Mouse (Mus musculus) layer of hippocampus, adult 8-10 months (tissue): Measurements from ENCODE around the gene 4930513O06Rik. TPM values are rescaled to one million over a fixed set of nuclear protein-coding genes. Genes with fewer than 3 reads are reported as not detected.

Experiments
- DNase-seq, 2 experiments: peaks; one replicate each; pipeline ENCODE4 v3.0.0; 2022; ENCODE audit warnings: low spot score in 2 of 2
- total RNA-seq, 4 experiments: library from RNA; stranded (reverse); gene quantifications; 2 replicates each; pipeline ENCODE4 v1.2.4; 2022

Gene 4930513O06Rik
- not detected for total RNA-seq

DNA sequence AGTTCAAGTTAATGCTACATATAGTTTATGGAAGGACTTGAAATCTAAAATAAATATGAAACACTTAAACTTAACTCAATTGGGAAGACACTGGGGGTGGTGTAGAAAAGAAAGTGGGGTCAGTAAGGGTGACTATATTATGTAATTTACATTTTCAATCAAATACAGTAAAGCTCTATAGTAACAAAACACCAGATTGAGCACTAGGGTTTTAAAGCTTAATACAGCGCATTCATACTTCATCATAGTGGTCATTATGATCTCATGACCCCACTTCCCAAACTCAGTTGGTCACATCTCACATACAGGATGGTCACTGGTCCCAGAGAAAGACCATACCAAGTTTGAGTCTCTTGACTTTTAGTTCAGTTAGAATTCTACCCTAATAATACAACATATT, at the start of gene 4930513O06Rik:
4930513O06Rik (plus strand) TSS at position 301 of the 400 bp plus-strand sequence.
- DNase-seq = no peak

DNA sequence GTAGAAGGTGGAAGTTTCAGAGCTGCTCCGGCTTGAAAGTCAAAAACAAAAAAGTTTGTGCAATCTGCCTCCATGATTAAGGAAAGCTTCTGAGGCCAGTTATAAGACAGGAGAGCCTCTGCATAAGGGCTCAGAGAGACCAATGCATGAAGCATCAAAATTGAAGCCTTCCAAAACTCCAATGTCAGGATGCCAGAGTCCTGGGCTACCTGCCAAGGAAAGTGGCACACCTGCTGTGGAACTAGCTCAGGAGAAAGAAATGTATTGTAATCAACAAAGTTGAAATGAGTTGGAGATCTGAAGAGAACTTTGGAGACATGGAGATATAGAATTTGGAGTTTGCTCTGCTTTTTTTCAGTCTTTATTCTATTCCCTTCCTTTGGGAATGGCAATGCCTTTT, 48.4 kb upstream of the 4930513O06Rik start:
- DNase-seq = no peak

DNA sequence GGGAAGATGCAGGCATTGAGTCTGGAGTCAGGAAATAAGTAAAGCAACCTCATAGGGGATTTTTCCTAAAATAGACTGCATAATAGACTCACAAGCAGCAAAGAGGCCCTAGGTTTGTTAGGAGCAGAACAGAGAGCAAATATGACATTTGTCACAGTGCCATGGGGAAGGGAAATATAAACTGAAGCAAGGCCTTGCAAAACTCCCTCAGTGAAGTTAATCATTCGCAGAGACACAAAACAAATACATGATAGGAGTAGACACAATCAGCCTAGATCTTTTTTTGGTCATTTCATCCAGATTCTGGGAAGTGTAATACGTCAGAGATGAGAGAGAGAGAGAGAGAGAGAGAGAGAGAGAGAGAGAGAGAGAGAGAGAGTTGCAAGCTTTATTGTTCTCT, 46.7 kb upstream of the 4930513O06Rik start:
- no peak for DNase-seq

DNA sequence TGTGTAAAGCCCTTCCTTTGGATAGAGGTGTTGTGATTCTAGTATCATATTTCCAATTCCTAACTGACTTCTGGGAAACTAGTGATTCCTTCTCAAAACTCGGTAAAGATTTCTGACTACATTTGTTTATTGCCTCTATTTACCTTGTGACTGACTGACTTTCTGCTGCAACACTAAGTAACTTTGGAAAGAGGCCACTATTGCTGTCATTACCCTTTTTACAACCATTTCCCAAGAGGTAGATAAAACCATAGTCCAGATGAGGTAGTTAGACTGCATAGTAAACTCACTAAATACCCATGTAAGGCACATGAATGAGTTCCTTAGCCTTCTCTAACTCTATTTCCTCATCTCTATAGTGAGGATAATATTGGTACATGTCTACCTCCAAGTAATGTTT, 44.9 kb upstream of the 4930513O06Rik start:
- no peak for DNase-seq

DNA sequence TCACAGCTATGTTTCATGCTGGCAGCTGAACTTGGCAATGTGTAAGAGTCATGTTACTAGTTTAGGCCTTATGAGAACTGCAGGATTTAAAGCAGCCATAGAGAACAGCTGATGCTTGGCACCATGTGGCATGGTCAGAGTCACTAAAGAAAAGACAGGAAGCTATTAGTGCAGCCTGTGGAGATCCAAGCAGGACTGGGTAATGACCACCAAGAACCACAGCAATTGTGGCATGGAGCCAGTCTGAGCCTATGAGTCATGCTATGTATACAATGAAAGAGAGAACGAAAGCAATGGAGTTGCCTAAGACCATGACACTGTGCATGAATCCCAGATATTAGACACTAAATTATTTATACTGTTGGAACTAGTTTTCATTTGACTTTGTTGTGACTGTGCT, 34.1 kb upstream of the 4930513O06Rik start:
- DNase-seq = no peak

DNA sequence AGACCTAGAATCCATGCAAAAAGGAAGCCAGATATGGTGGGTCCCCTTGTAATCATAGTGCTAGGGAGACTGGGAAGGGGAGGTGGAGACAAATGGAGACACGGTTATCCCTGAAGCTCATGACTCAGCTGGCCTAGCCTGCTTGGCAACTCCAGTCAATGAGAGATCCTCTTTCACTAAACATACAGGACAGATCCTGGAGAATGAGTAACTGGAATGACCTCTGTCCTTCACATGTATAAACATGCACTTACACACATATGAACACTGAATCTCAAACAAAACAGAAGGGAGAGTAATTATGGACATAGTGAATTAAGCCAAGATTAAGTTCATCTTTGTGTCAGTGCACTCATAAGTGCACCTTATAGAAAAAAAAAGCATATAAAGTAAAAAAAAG, 32.9 kb upstream of the 4930513O06Rik start:
- DNase-seq = no peak

DNA sequence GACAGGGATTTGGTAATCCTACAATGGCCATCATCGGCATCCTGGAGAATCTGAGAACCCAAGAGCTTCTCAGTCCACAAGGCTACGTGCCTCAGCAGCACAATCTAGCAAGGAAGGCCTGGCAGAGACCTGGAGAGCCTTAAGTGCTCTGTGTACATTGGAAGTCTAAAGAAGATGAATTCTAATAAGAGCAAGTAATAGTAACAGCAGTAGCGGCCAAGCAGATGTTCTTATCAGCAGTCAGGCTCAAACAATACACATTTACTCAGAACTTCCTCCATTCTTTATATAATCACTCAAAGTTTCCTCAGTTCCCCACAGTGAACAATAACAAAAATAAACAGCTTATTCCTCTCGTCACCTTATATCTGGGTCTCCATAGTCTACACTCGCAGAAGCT, 22.0 kb upstream of the 4930513O06Rik start:
- DNase-seq = no peak

DNA sequence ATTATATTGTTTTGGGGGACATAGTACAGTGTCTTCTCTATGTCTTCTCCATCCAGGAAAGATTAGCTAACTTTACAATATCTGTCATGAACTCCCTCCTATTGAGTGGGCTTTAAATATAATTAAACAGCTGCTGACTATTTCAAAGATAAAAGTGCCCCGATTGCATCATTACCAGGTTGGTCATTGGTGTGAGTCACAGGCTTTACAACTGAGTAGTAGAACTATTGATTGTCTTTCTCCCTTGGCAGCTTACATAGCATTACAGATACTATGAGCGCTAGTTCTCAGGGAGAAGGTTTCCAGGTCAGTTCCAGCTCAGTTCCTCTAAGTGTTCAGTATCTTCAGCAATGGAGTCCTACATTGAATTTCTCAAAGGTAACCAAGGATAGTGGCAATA, 7.5 kb upstream of the 4930513O06Rik start:
- no peak for DNase-seq

DNA sequence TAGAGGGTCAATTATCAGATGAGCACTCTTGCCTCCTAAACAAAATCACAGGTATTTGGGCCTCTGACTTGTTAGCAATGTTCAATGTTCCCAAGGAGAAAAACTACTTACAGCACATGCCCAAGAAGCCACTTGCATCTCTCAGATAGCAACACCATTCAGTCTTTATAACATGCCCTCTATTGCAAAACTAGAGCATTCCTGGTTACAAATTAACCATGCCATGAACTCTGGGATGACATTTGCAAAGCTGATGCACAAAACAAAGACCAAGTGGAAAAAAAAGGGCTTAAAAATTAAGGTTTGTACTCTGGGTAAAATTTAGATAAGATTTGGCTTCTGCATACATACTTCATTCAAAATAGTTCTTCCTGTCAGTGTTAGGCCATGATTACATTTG, 966 bp upstream of the 4930513O06Rik start, which contains the start of gene Serpina7:
Serpina7 (minus strand) TSS at position 160 of the 400 bp plus-strand sequence.
- DNase-seq = no peak

DNA sequence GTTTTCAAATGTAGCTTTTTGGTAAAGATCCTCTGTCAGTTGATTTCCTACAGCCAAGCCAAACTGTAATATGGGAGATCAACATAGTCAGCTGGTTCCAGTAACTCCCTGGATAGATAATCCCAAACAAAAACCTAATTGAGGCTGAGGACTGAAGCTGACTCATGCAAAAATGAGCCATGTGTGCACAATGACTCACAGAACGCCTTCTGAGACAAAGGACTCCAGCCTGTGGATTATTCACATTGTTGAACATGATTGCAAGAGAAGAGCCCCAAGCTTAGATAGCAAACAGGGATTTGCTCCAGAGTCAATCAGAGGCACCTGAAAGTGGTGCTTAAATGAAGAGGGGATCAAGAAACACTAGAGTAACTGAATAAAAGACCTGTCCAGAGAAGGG, 11.2 kb downstream of the 4930513O06Rik start:
- DNase-seq = no peak

DNA sequence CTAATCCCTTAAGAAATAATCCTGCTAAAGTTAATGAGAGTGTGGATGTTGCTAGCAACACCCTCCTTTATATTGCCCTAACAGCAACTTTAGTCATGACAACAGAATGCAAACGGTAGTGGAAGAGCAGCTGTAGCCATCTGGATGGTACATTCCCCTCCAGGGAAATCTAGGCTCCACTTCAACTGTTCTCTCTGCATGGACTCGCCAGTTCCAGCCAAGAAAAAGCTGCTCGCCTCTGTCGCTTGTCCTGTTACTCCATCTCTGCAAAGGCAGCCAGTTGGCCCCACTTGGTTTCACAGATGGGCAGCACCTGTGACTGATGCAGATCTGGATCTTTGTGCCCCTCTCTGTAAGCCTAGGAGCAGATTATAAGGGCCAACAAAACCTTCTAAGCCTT, 48.0 kb downstream of the 4930513O06Rik start:
- DNase-seq = no peak

Other genes starting within 250 kb of the 4930513O06Rik start
- under 1 TPM in 3 of 4 experiments, not detected in 1; 0.04 to 0.18 (median 0.06) TPM for gene Nrk, start 171.8 kb upstream of the 4930513O06Rik start, total RNA-seq
- not detected for gene Serpina7, start 1.0 kb upstream of the 4930513O06Rik start, total RNA-seq
- not detected for gene 4933428M09Rik, start 93.0 kb downstream of the 4930513O06Rik start, total RNA-seq
- gene Mum1l1, start 123.8 kb downstream of the 4930513O06Rik start, total RNA-seq = 1 to 10 TPM; 3.5 to 7.5 (median 6.1) TPM
- not detected for gene Trap1a, start 247.4 kb downstream of the 4930513O06Rik start, total RNA-seq